Mouse (Mus musculus) myocyte (in vitro differentiated cells): ENCODE data around the gene Gm10382.

Experiments used
- CEBPB ChIP-seq: IDR thresholded peaks from 2 replicates; pipeline ENCODE4 v1.6.1; 2011; ENCODE audit warnings: mild to moderate bottlenecking, moderate library complexity; ENCODE audit not compliant: poor library complexity, insufficient read depth, severe bottlenecking
- E2F4 ChIP-seq: IDR thresholded peaks from one replicate; pipeline ENCODE4 v1.6.1; 2011; ENCODE audit warnings: mild to moderate bottlenecking, control low read depth, moderate library complexity; ENCODE audit not compliant: insufficient read depth
- MAX ChIP-seq: IDR thresholded peaks from one replicate; pipeline ENCODE4 v1.6.1; 2011; ENCODE audit warnings: low read depth, mild to moderate bottlenecking, control low read depth
- MYOD1 ChIP-seq, 3 experiments: IDR thresholded peaks; one replicate each; pipeline ENCODE4 v1.6.1; 2011; ENCODE audit warnings: control low read depth in 2 of 3, low read depth in 2 of 3, mild to moderate bottlenecking in 2 of 3, moderate library complexity in 1 of 3; ENCODE audit not compliant: insufficient read length in 2 of 3, control insufficient read depth in 1 of 3
- MYOG ChIP-seq, 3 experiments: IDR thresholded peaks; one replicate each; pipeline ENCODE4 v1.6.1; 2011; ENCODE audit warnings: control low read depth in 2 of 3, low read depth in 2 of 3, mild to moderate bottlenecking in 2 of 3; ENCODE audit not compliant: insufficient read length in 2 of 3, control insufficient read depth in 1 of 3, insufficient read depth in 1 of 3
- POLR2A ChIP-seq: IDR thresholded peaks from one replicate; pipeline ENCODE4 v1.6.1; 2011; ENCODE audit warnings: low read depth, mild to moderate bottlenecking, control low read depth, moderate library complexity; ENCODE audit not compliant: insufficient read length
- POLR2AphosphoS2 ChIP-seq: IDR thresholded peaks from one replicate; pipeline ENCODE4 v1.6.1; 2011; ENCODE audit warnings: low read depth, control low read depth; ENCODE audit not compliant: insufficient read length
- REST ChIP-seq: IDR thresholded peaks from one replicate; pipeline ENCODE4 v1.6.1; 2011; ENCODE audit warnings: mild to moderate bottlenecking, control low read depth, moderate library complexity; ENCODE audit not compliant: insufficient read depth, insufficient read length
- TCF12 ChIP-seq: IDR thresholded peaks from one replicate; pipeline ENCODE4 v1.6.1; 2011; ENCODE audit warnings: mild to moderate bottlenecking, control low read depth; ENCODE audit not compliant: poor library complexity, insufficient read depth, severe bottlenecking
- TCF3 ChIP-seq: IDR thresholded peaks from one replicate; pipeline ENCODE4 v1.6.1; 2011; ENCODE audit warnings: low read depth, control low read depth; ENCODE audit not compliant: insufficient read length

DNA sequence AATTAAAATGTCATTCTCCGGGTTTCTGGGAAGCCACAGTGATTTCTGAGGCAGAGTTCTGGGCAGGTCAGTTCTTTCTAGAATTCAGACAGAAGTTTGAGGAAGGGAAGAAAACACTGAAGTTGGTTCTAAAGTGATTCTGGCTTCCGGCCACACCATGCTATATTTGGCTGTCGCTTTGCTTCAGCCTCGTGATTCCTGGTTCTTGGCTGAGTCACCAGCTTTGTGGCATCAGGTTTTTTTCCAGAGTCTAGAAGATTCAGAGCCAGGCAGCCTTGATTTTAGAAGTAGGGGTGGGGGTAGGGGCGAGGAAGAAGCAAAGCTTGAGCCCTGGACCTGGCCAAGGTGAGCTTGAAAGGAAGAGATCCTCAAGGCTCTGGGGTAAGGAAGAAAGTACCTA, 2.5 kb downstream of the Gm10382 start:
- peak; percentile 7 for TF ChIP-seq MAX
- TF ChIP-seq POLR2AphosphoS2, result no peak
- TF ChIP-seq POLR2A, result no peak
- TF ChIP-seq TCF3, result no peak
- no peak for TF ChIP-seq E2F4
- TF ChIP-seq TCF12, result peak; percentile 2
- no peak for TF ChIP-seq MYOD1 (IDR thresholded peaks at IDR 0.05; ENCODE audit: control insufficient read depth in 1 of 3, insufficient read length in 2 of 3, low read depth in 2 of 3)
- no peak for TF ChIP-seq REST
- no peak for TF ChIP-seq MYOG (IDR thresholded peaks at IDR 0.05; ENCODE audit: control insufficient read depth in 1 of 3, insufficient read depth in 1 of 3, insufficient read length in 2 of 3, low read depth in 2 of 3)
- TF ChIP-seq CEBPB, result no peak
